Mouse (Mus musculus) embryonic facial prominence, embryonic 10.5 days (tissue): ENCODE measurements at regions not wholly inside any gene's neighbourhood (a gene's known extent, or its start where the extent isn't known, plus 50 kb on each side); places are given as distances from the start of the nearest gene placed in this dataset.
"Not testable (repeated sequence)": the region's sequence is repeated elsewhere in the genome, so short reads cannot be mapped to it uniquely, and the experiment has no call there.

Experiments used
- DNase-seq: peaks from one replicate; pipeline ENCODE4 v3.0.0-alpha.2; 2017; ENCODE audit warnings: low spot score
- H3K27ac ChIP-seq: fragments of 300-500 bp; sonication (generic); replicated peaks from 2 replicates; pipeline ENCODE4 v1.5.1; 2016; ENCODE audit warnings: mild to moderate bottlenecking
- H3K27me3 ChIP-seq: fragments of 300-500 bp; sonication (generic); replicated peaks from 2 replicates; pipeline ENCODE4 v1.6.1; 2016; ENCODE audit warnings: low read depth, mild to moderate bottlenecking; ENCODE audit not compliant: poor library complexity, severe bottlenecking
- H3K36me3 ChIP-seq: fragments of 300-500 bp; sonication (generic); replicated peaks from 2 replicates; pipeline ENCODE4 v1.6.1; 2016; ENCODE audit warnings: mild to moderate bottlenecking, moderate library complexity
- H3K4me1 ChIP-seq: fragments of 300-500 bp; sonication (generic); 2 replicates; pipeline ENCODE4 v1.6.1; 2016
- H3K4me3 ChIP-seq: fragments of 300-500 bp; sonication (generic); 2 replicates; pipeline ENCODE4 v1.5.1; 2016; ENCODE audit warnings: mild to moderate bottlenecking, moderate library complexity
- H3K9me3 ChIP-seq: fragments of 300-500 bp; sonication (generic); 2 replicates; pipeline ENCODE4 v1.6.1; 2016; ENCODE audit warnings: mild to moderate bottlenecking
- WGBS: fragments of 180-500 bp; shearing (Covaris S2); methylation state at CpG from one replicate; pipeline ENCODE4 v1.1.7; 2016; 5-methylcytosine and 5-hydroxymethylcytosine counted together

DNA sequence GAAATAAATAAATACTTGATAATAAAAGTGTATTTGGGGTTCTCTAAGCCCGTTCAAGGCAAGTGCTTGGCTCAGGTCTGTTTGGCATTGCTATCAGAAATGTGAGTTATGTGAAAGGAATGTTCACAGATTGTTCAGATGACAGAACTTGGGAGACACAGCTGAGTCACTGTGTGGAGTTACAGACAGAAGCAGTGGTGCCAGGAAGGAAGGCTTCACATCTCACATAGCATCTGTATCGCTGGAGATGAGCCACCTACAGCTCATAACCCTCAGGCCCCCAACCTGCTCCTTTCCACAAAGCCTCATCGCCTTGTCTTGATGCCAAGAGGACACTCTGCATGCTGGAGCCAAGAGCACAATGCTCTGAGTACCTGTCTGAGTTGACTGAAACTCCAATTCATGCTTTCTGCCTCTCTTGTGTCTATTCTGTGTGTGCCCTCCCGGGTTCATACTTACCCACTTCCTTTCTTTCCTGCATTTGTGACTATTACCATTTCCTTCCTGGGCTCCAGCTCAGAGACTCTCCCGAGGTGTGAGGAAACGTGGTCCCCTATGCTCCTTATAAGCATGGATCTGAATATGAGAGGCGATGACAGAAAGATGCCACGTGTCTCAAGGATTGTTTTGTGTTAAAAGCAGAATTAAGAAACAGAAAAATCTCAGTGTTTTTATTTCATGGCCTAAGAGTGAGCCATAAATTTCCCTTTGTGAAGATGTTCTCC is 79.6 kb downstream of the Cd24a start:
- Histone ChIP-seq H3K4me1 (peaks cover 14% of the 10 kb centered on the region), H3K27me3 (no peaks in the 10 kb centered on the region), H3K9me3 (0 out of 2 replicates have a peak, but pooled peaks cover 2% of the 10 kb centered on the region), H3K36me3 (no peaks in the 10 kb centered on the region), H3K4me3 (no peak overlapping the region), H3K27ac (no peak overlapping the region)
- DNase-seq: no peak
- WGBS: 90% methylated on average over 8 of the region's 8 CpGs

DNA sequence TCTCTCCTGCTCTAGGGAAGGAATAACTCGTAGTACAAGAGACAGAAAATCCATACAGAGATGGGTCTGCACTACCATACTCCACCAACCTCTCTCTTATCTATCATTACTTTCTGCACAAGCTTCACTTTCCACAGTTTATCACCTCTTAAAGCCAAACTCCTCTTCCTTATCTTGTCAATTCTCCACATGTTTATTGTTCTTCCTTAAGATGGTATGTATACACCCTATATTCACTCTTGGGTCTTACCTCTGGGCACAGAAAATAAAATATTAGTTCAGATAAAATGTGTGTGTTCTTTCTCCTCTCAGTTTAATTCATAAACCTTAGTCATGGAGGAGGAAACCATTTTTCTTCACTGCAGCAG is 80.1 kb downstream of the Cd24a start:
- Histone ChIP-seq H3K4me3 (no peak overlapping the region), H3K27me3 (no peaks in the 10 kb centered on the region), H3K27ac (no peak overlapping the region), H3K36me3 (no peaks in the 10 kb centered on the region), H3K9me3 (0 out of 2 replicates have a peak, but pooled peaks cover under 1% of the 10 kb centered on the region), H3K4me1 (peaks cover 14% of the 10 kb centered on the region)
- DNase-seq: no peak
- 86% methylated on average over 1 of the region's 1 CpGs for WGBS

DNA sequence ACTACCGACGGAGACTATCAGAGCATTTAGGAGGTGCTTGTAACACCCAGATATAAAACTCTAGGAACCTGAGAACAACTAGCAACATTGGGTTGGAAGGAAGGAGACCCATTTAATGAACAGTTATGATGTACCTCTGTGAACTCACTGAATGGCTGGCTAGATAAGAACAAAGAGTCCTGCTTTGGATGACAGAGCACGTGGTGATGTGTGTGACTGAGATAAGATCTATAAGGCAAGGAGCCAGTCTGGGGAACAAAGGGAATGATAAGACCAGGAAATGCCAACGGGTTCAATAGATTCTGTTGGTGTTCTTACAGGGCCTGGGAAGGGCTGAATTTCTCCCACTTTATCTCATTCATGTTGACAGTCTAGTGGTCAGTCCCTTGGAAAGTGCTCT is 86.8 kb downstream of the Cd24a start:
- 81% methylated on average over 4 of the region's 4 CpGs for WGBS
- no peak for DNase-seq
- H3K36me3 ChIP-seq: no peaks in the 10 kb centered on the region
- H3K27ac ChIP-seq: no peak overlapping the region
- no peak overlapping the region for H3K4me3 ChIP-seq
- H3K9me3 ChIP-seq: no peaks in the 10 kb centered on the region
- peaks cover 13% of the 10 kb centered on the region for H3K4me1 ChIP-seq
- 0 out of 2 replicates have a peak, but pooled peaks cover 5% of the 10 kb centered on the region for H3K27me3 ChIP-seq

DNA sequence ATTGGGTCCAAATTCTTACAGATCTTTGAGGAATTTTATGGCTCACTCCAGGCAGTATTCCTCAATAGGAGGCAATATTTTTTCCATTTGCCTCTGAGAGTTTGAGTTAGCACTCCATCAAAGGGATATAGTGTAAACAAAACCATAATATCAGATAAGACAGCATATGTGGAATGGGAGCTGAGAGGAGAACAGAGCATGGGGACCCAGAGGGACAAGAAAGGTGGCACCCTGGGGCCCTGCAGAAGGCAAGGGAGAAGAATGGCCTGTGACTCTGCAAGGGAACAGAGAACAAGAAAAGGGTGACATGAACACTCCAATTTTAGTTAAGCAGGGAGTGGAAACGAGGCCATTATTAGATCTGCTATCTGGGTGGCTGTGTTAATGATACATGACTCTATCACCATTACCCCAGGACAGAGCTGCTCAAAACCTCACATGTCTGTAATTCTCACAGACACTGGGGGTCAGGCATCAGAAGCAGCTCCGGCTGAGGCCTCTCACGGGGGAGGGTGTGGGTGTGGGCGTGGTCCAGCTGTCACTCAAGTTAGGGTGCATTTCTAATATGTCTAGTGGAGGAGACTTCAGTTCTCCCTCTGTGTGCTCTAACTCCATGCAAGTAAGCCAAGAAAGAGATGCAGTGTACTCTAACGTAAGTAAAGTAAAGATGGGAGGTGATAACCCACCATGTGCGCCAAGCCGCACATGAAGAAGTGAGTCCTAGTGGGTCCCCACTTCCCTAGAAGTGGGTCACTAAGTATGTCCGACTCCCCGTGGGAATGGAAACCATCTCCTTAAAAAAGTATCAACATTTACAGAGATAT is 88.4 kb downstream of the Cd24a start:
- H3K9me3 ChIP-seq: no peaks in the 10 kb centered on the region
- H3K27me3 ChIP-seq: 0 out of 2 replicates have a peak, but pooled peaks cover 5% of the 10 kb centered on the region
- no peaks in the 10 kb centered on the region for H3K36me3 ChIP-seq
- no peak overlapping the region for H3K4me3 ChIP-seq
- H3K27ac ChIP-seq: no peak overlapping the region
- WGBS: 80% methylated on average over 9 of the region's 9 CpGs
- DNase-seq: no peak
- H3K4me1 ChIP-seq: peaks cover 23% of the 10 kb centered on the region

DNA sequence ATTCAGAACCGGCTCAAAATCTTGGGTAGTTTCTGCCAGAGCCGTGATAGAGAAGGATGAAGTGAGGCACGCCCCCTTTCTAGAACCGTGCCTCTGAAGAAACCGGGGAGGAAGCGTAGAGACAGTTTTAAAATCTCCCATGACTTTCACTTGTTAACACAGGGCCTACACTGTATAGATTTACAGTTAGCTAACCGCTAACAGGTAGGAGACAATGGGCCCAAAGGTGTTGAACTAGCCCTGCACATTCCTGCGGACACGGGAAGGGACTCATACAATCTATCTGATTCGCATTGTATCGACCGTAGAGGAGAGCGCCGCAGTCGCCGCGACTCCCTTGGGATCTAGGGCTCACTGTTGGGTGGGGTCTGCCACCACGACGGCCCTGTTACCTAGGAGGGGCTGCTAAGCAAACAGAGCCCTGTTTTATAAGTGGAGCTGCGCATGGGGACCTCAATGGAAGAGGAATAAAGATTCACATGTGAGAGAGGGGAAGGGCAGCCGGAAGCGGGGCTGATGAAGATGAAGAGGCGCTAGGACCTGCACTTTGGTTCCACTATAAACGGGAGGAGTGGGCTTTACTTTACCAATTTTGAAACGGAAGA is 89.1 kb downstream of the Cd24a start:
- H3K36me3 ChIP-seq: no peaks in the 10 kb centered on the region
- no peaks in the 10 kb centered on the region for H3K9me3 ChIP-seq
- H3K4me3 ChIP-seq: peak overlapping the region; percentile 25
- WGBS: 52% methylated on average over 25 of the region's 25 CpGs
- peaks cover 28% of the 10 kb centered on the region for H3K4me1 ChIP-seq
- DNase-seq: no peak
- 0 out of 2 replicates have a peak, but pooled peaks cover 5% of the 10 kb centered on the region for H3K27me3 ChIP-seq
- H3K27ac ChIP-seq: no peak overlapping the region

DNA sequence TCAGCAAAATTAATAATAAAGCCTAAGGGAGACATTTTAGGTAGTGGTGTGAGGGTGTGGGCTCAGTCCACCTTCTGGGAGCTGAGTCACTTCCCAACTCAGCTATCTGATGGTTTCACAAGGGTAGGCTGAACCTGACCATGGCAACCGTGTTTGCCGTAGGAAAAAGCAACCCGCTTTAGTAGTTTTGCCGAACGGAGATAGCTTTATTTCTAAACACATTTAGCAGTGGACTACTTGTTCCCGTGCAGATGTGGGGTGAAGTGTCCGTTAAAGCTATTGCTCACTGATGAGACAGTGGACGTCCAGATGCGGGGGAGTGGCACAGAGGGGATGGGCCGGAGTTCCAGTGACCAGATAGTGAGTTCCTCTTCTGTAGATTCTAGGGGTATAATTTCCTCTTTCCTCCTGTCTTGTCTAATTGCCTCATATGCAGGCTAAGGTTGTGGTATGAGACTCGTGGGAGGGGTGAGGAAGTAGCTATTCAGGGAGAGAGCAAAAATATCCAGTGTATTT is 89.7 kb downstream of the Cd24a start:
- no peaks in the 10 kb centered on the region for H3K9me3 ChIP-seq
- H3K27ac ChIP-seq: no peak overlapping the region
- 80% methylated on average over 11 of the region's 11 CpGs for WGBS
- H3K4me3 ChIP-seq: no peak overlapping the region
- 0 out of 2 replicates have a peak, but pooled peaks cover 5% of the 10 kb centered on the region for H3K27me3 ChIP-seq
- DNase-seq: no peak
- peaks cover 34% of the 10 kb centered on the region for H3K4me1 ChIP-seq
- H3K36me3 ChIP-seq: no peaks in the 10 kb centered on the region

DNA sequence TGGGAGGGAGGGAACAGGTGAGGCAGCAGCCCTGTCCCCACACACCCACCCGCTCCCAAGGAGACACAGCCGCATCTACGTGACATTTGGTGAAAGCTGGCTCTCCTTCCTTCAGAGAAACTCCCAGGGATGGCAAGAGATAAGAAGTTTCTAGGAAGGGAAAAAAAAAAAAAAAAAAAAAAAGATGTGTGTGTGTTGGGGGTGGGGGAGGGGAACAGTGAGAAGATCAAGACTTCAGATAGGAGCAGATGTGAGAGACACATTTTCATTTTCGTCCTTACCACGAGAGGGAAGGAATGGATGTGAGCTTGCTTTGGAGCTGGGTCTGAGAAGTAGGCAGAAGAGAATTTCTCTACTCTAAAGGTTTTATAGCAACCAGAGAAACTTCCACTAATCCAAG is 91.4 kb downstream of the Cd24a start:
- WGBS: 68% methylated on average over 5 of the region's 5 CpGs
- Histone ChIP-seq H3K36me3 (no peaks in the 10 kb centered on the region), H3K4me1 (peaks cover 37% of the 10 kb centered on the region), H3K27ac (no peak overlapping the region), H3K9me3 (no peaks in the 10 kb centered on the region), H3K4me3 (no peak overlapping the region), H3K27me3 (0 out of 2 replicates have a peak, but pooled peaks cover 5% of the 10 kb centered on the region)
- DNase-seq: no peak

DNA sequence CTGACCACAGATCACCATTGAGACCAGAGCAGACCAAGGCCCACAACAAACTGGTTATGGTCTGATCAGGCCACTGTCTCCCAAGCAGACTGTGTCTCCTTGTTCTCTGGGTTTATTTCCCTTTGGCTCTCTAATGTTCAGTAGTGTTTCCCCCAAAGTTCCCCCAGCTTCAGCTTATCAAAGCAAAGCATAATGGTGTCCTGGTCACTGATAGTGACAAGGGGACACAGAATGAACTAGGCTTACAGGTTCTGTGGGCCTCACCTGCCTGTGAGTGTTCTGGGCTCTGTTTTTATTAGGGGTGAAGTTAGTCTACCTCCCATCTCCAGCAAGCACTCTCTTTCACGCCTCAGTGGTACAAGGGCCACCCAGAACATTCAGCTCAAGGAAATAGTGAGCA is 92.7 kb downstream of the Cd24a start:
- Histone ChIP-seq H3K27ac (peak overlapping the region; percentile 19; the same call in 1 of the 2 replicates), H3K27me3 (0 out of 2 replicates have a peak, but pooled peaks cover 5% of the 10 kb centered on the region), H3K4me1 (peaks cover 37% of the 10 kb centered on the region), H3K9me3 (no peaks in the 10 kb centered on the region), H3K36me3 (no peaks in the 10 kb centered on the region), H3K4me3 (no peak overlapping the region)
- no peak for DNase-seq
- 70% methylated on average over 1 of the region's 1 CpGs for WGBS

DNA sequence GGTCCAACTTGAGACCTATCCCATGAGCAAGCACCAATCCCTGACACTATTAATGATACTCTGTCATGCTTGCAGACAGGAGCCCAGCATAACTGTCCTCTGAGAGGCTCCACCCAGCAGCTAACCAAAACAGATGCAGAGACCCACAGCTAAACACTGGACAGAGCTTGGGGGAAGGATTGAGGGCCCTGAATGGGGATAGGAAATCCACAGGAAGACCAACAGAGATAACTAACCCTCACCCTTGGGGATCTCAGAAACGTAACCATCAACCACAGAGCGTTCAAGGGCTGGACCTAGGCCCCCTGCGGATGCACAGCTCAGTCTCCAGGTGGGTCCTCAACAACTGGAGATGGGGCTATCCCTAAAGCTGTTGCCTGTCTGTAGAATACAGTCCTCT is 93.7 kb downstream of the Cd24a start:
- no peak overlapping the region for H3K4me3 ChIP-seq
- H3K9me3 ChIP-seq: no peaks in the 10 kb centered on the region
- DNase-seq: no peak
- WGBS: 76% methylated on average over 3 of the region's 3 CpGs
- no peak overlapping the region for H3K27ac ChIP-seq
- H3K4me1 ChIP-seq: peaks cover 31% of the 10 kb centered on the region
- no peaks in the 10 kb centered on the region for H3K36me3 ChIP-seq
- 0 out of 2 replicates have a peak, but pooled peaks cover 5% of the 10 kb centered on the region for H3K27me3 ChIP-seq

DNA sequence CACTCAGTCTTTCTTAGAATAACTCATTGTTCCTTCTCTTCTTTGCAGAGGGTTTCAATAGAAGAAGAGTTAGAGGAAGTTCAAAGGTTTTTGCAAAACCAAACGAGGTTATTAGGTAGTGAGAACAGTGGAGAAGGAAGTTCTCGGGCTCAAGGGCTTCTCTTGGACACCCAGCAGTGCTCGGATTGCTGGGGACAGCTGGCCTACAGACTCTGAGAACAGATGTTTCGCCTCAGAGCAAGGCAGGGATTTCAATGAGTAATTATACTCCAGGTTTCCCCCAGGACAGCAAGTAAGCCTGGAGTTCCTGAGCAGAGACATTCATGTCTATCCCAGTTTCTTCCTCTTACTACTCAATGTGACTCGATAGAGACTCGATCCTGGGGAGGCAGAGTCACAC is 94.4 kb downstream of the Cd24a start:
- WGBS: 43% methylated on average over 6 of the region's 6 CpGs
- no peaks in the 10 kb centered on the region for H3K9me3 ChIP-seq
- H3K4me3 ChIP-seq: no peak overlapping the region
- DNase-seq: no peak
- H3K27me3 ChIP-seq: 0 out of 2 replicates have a peak, but pooled peaks cover 5% of the 10 kb centered on the region
- H3K36me3 ChIP-seq: no peaks in the 10 kb centered on the region
- no peak overlapping the region for H3K27ac ChIP-seq
- peaks cover 27% of the 10 kb centered on the region for H3K4me1 ChIP-seq

DNA sequence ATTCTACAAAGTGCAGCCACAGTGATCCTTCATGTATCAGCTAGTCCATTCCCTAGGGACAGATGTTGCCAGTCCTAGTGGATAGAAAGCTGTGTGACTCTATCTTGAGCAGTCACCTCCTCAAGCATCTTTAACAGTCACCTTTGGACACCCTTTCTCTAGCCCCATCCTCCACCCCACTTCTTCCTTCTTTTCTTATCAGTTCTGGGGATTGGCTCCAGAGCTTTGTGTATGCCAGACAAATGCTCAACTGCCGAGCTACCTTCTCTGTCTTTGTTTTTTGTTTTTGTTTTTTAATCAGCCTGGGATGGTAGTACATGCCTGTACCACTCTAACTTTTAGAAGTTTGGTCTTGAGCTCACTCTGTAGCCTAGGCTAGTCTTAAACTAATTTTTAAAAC is 96.7 kb downstream of the Cd24a start:
- DNase-seq: no peak
- Histone ChIP-seq H3K36me3 (no peaks in the 10 kb centered on the region), H3K9me3 (no peaks in the 10 kb centered on the region), H3K27me3 (no peaks in the 10 kb centered on the region), H3K4me1 (peaks cover 25% of the 10 kb centered on the region), H3K4me3 (no peak overlapping the region), H3K27ac (no peak overlapping the region)
- WGBS: 68% methylated on average over 1 of the region's 1 CpGs

DNA sequence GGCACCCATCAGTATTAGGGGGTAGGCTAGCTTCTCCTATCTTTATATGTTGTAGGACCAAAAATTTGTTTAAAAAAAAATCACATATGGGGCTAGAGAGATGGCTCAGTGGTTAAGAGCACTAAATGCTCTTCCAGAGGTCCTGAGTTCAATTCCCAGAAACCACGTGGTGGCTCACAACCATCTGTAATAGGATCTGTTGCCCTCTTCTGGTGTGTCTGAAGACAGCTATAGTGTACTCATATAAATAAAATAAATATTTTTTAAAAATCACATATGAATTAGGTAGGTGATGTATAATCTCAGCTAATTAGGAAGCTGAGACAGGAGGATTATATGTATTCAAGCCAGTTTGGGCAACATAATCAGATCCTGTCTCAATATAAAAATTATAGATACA is 97.4 kb downstream of the Cd24a start:
- not testable (repeated sequence) for H3K9me3 ChIP-seq, DNase-seq, H3K27me3 ChIP-seq, H3K36me3 ChIP-seq, H3K27ac ChIP-seq, H3K4me3 ChIP-seq
- WGBS: 83% methylated on average over 1 of the region's 1 CpGs
- peaks cover 18% of the 10 kb centered on the region for H3K4me1 ChIP-seq
